Mouse (Mus musculus) liver, embryonic 14.5 days (tissue): ENCODE measurements around the gene Arid1b.

Source experiments
- CTCF ChIP-seq: IDR thresholded peaks from 2 replicates; pipeline ENCODE4 v1.5.1; 2016; ENCODE audit warnings: antibody characterized with exemption, low read depth, control low read depth
- EP300 ChIP-seq: IDR thresholded peaks from 2 replicates; pipeline ENCODE4 v1.6.1; 2016; ENCODE audit warnings: antibody characterized with exemption, low read depth

DNA sequence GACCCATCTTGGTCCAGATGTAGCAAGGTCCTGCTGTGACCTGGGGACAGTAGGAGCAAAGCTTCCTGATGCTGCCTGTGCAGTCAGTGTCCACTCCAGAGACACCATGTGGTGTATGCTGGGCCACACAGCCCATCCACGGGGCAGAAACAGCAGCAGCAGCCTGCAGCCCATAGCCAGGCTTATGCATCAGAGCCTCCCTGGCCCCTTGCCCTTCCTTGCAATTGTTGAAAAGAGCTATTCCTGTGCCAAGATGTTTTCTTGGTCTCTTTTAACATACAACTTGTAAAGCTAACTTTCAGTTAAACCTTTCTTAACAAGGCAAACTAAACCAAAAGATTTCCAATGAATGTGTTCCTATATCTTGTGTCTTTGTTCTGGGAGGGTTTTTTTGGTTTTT, 329.6 kb downstream of the Arid1b start:
- TF ChIP-seq CTCF (no peak), EP300 (no peak)
